Mouse (Mus musculus) adipose tissue, adult 10 weeks (tissue): ENCODE data around the gene Mmel1. TPM values are rescaled to one million over a fixed set of nuclear protein-coding genes. Genes with fewer than 3 reads are reported as not detected.

ENCODE experiments used
- polyA plus RNA-seq: library from polyadenylated mRNA; stranded (reverse); fragments of 350-450 nt; fragmentation: Illumina TruSeq; extraction: RNeasy Lipid Tissue Mini Kit (QIAGEN cat#74804); gene quantifications from one replicate; pipeline ENCODE4 v1.2.3, GENCODE M21; 2014; ENCODE audit warnings: low read depth, low replicate concordance

Gene Mmel1
- 1.8 TPM for polyA plus RNA-seq

DNA sequence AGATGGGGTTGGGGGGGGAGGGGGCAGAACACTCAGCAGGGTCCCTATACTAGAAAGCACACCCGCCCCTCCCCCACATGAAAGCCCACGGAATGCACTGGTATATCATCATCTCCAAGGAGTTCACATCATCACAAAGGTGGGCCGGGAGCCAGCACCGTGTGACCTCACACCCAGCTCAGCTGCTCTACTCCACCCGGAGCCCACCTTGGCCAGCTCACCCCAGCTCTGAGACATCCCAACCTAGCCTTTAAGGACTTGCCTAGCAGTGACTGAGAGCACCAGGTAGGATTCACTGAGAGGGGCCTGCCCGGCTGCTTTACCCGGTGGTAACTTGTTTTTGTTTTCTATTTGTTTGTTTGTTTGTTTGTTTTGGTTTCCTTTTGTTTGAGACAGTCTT lies at the start of gene Mmel1:
Gene Mmel1 (plus strand): TSS at position 146 of the 400 bp plus-strand sequence.

DNA sequence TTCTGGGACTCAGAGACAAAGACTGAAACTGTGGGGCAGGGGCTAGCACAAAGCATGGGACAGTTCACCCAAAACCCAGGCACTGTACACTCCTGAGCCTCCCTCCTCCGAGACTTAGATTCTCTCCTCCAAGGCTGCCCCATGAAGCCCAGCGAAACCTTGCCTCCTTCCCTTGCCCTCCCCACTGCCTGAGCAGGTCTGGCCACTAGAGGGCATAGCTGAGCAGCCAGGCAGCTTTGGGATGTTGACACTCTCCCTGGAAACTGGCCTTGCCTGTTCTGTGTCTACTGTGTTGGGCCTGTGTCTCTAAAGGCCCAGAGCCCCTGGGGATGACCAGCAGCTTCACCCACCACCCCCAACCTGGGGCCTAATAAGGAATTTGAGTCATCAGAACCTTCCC lies 32.2 kb upstream of the Mmel1 start, which contains the start of gene Ttc34:
Gene Ttc34 (plus strand): TSS at position 290 of the 400 bp plus-strand sequence.

DNA sequence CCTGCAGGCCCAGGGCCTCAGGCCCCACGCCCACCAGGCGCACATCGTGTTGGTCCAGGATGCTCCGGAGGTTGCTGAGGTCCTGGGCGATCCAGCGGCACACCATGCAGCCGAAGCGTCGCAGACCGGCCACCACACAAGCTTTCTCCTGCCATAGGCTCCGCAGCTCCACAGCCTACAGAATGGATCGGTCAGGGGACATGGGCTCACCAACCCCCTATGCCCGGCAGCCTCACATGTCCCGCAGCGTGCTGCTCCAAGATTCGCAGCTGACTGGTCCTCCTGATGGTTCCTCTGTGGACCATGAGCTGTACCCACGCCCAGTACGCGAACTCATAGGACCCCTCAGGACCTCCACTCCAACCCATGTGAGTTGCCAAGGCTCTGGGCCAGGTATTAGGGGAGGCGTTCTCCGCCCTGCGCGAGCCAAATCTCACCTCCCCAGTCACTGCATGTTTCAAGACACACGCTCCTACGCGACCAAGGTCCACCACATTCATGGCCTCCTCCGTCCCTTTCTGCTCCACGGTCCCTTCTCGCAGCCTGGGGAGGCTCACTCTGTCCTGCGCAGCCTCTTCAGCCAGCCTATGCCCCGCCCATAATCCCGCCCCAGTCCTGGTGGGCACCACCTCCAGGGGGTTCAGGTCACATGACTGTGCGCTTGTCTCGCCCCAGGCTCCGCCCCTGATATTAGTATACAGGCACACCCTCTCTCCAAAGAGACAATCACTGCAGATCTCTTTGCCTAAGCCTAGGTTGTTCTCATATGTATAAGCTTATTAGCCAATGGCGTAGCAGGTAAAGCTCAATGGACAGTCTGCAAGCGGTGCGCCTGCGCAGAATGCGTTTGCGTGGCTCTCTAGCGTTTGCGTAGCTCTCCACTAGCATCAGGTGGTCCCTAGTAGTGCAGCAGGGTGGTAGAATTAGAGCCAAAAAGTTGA lies 29.4 kb downstream of the Mmel1 start, which contains the start of gene Fam213b:
Gene Fam213b (minus strand): TSS at position 630 of the 941 bp plus-strand sequence.

DNA sequence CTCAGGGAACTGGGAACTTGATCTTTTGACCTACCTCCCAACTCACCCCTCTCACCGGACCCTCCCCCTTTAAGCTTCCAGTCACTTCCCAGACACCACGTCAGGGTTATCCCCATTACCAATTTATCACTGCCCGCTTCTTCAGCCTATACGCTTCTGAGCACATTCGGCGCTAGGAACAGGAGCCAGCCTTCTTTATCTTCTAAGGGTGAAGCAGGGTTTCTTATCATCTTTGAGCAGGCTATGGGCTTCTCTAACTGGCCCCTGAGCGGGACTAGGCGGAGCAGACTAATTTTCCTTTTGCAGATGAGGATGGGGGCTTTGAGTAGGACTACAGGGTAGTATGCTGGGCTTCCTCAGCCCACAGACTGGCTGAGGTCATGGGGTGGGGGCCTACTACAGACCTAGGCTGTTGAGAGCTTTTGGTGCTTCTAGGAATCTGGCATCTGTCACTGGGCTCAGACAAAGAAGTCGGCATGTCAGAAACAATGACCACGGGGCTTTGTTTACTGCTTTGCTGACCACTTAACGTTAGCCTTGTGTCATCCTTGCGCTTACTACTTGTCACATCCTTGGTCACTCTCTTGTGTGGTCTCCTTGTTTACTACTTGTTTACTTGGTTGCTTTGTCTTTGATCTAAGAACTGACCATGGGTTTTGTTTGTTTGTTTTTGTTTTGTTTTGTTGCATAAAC lies 59.2 kb downstream of the Mmel1 start, which contains the start of gene Tnfrsf14:
Gene Tnfrsf14 (minus strand): TSS at position 169 of the 693 bp plus-strand sequence.

Other genes starting within 250 kb of the Mmel1 start
- gene Prdm16, start 232.7 kb upstream of the Mmel1 start, polyA plus RNA-seq, result 7.4 TPM
- 10.7 TPM for gene Actrt2, start 201.7 kb upstream of the Mmel1 start, polyA plus RNA-seq
- 0.96 TPM for gene Ttc34, start 32.1 kb upstream of the Mmel1 start, polyA plus RNA-seq
- 72.2 TPM for gene Fam213b, start 29.6 kb downstream of the Mmel1 start, polyA plus RNA-seq
- 10.2 TPM for gene Tnfrsf14, start 59.0 kb downstream of the Mmel1 start, polyA plus RNA-seq
- not detected for gene Hes5, start 91.3 kb downstream of the Mmel1 start, polyA plus RNA-seq
- 20.7 TPM for gene Pank4, start 94.5 kb downstream of the Mmel1 start, polyA plus RNA-seq
- gene Plch2, start 187.2 kb downstream of the Mmel1 start, polyA plus RNA-seq, result 3.6 TPM
- 12.5 TPM for gene Pex10, start 197.4 kb downstream of the Mmel1 start, polyA plus RNA-seq
- 113 TPM for gene Rer1, start 216.8 kb downstream of the Mmel1 start, polyA plus RNA-seq
- gene Morn1, start 217.0 kb downstream of the Mmel1 start, polyA plus RNA-seq, result 10.9 TPM